Mouse (Mus musculus): ENCODE results near the gene Hist1h1c. TPM values are rescaled to one million over a fixed set of nuclear protein-coding genes. Genes with fewer than 3 reads are reported as not detected.
"Not testable (repeated sequence)": the region's sequence is repeated elsewhere in the genome, so short reads cannot be mapped to it uniquely, and the experiment has no call there.

Gene Hist1h1c
- polyA plus RNA-seq, 1 experiment = 42.4 TPM

DNA sequence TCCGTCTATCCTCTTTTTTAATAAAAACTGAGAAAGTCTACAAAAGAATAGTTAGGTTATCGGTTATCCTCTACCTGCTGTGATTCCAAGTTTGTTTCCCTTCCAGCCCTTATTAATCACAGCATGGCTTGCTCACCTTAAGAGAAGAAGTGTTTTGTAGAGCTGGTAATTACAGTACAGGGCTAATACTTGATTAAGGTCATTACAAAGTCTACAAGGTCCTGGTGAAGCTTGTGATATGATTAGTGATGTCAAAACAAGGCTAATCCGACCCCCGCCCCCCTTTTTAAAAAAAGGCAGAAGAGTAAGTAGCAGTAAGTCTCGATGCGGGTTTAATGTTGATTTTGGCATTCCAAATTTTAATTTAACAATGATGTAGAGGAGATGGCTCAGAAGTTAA is 39.6 kb upstream of the Hist1h1c start:
- TF ChIP-seq CTCF (IDR thresholded peaks at IDR 0.05; ENCODE audit: extremely low read depth, insufficient read depth, low read length) = no peak
- TF ChIP-seq POLR2A (IDR thresholded peaks at IDR 0.05; ENCODE audit: extremely low read depth, insufficient read depth, low read length) = no peak
- no peaks in the 10 kb centered on the region for H3K4me1 ChIP-seq (ENCODE audit: control insufficient read depth, insufficient read depth, low read length)
- H3K4me3 ChIP-seq (ENCODE audit: insufficient read depth, low read length) = no peak overlapping the region
- no peak overlapping the region for H3K27ac ChIP-seq (ENCODE audit: insufficient read depth, low read length)

DNA sequence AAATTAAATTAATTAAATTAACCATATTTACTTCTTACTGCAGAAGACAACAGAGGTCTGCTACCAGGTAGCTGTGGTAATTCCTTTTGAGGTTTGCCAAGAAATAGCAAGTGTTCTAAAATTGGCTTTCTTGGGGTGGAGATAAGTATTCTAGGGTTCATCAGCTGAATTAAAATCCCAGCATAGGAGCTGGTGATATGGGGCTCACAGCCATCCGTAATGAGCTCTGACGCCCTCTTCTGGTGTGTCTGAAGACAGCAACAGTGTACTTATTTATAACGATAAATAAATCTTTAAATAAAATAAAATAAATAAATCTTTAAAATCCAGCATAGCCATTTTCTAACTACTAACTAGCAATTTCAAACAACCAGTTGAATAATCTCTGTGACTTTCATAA is 38.8 kb upstream of the Hist1h1c start:
- no peak overlapping the region for H3K27ac ChIP-seq (ENCODE audit: insufficient read depth, low read length)

DNA sequence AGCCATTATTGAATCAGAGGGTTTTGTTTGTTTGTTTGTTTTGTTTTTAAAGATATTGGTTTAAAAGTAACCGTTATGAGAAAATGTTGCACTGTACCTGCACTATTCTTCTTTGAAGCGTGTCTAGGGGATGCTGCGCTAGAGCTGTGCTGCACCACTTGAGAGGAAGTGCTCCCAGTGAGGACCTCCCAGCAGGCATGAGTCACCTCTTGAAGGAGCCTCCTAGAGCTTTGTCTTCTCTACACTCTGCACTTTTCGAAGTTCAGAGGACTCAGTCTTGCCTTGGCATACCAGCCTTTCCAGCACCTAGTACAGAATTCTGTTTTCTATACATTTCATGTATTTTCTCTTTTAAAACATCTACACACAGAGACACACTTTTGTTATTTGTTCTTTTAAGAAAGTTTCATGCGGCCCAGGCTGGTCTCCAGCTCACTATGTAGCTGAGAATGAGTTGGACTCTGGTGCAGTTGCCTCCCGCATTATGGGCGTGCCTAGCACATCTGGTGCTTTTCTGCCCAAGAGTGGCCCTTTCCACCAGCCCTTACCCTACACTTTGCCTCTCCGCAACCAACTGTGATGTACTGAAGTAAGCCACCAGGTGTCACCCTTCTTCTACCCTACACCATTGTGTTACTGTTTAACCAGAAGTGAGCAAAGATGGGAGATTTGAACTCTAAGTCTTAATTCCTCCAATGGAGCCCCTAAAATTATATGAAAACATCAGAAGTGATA is 37.7 kb upstream of the Hist1h1c start:
- TF ChIP-seq POLR2A (IDR thresholded peaks at IDR 0.05; ENCODE audit: extremely low read depth, insufficient read depth, low read length) (no peak), CTCF (IDR thresholded peaks at IDR 0.05; ENCODE audit: extremely low read depth, insufficient read depth, low read length) (peak; percentile 81)
- Histone ChIP-seq H3K4me1 (ENCODE audit: control insufficient read depth, insufficient read depth, low read length) (no peaks in the 10 kb centered on the region), H3K27ac (ENCODE audit: insufficient read depth, low read length) (no peak overlapping the region), H3K4me3 (ENCODE audit: insufficient read depth, low read length) (no peak overlapping the region)

More for the DNA sequence above, 38.8 kb upstream of the Hist1h1c start:
- no peak for TF ChIP-seq CTCF (IDR thresholded peaks at IDR 0.05; ENCODE audit: extremely low read depth, insufficient read depth, low read length)
- no peak for TF ChIP-seq POLR2A (IDR thresholded peaks at IDR 0.05; ENCODE audit: extremely low read depth, insufficient read depth, low read length)
- Histone ChIP-seq H3K4me3 (ENCODE audit: insufficient read depth, low read length) (no peak overlapping the region), H3K4me1 (ENCODE audit: control insufficient read depth, insufficient read depth, low read length) (no peaks in the 10 kb centered on the region)

DNA sequence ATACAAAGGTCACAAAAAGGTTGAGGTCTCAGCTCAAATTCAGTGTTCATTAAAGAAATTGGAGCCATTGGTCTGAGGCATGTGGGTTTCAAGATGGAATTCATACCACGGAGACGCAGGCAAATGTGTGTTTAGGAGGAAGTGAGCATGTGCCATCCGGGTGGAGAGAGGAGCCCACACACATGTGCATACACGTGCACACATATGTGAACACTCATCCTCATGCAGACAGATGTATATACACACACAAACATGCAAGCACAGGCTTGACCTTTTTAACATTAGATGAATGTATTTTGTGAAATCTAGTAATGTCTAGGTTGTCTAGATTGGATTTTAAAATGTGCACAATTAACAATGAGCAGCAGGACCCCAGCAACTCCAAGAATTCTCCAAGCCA is 36.4 kb upstream of the Hist1h1c start:
- no peaks in the 10 kb centered on the region for H3K4me1 ChIP-seq (ENCODE audit: control insufficient read depth, insufficient read depth, low read length)
- H3K27ac ChIP-seq (ENCODE audit: insufficient read depth, low read length) = no peak overlapping the region
- H3K4me3 ChIP-seq (ENCODE audit: insufficient read depth, low read length) = no peak overlapping the region
- TF ChIP-seq POLR2A (IDR thresholded peaks at IDR 0.05; ENCODE audit: extremely low read depth, insufficient read depth, low read length) (no peak), CTCF (IDR thresholded peaks at IDR 0.05; ENCODE audit: extremely low read depth, insufficient read depth, low read length) (no peak)

DNA sequence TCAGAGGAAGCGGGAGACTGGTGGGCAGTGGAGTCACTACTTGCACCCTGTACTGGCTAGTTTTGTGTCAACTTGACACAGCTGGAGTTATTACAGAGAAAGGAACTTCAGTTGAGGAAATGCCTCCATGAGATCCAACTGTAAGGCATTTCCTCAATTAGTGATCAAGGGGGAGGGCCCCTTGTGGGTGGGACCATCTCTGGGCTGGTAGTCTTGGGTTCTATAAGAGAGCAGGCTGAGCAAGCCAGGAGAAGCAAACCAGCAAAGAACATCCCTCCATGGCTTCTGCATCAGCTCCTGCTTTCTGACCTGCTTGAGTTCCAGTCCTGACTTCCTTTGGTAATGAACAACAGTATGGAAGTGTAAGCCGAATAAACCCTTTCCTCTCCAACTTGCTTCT is 35.8 kb upstream of the Hist1h1c start:
- H3K4me3 ChIP-seq (ENCODE audit: insufficient read depth, low read length); H3K4me1 ChIP-seq (ENCODE audit: control insufficient read depth, insufficient read depth, low read length); H3K27ac ChIP-seq (ENCODE audit: insufficient read depth, low read length): not testable (repeated sequence)

DNA sequence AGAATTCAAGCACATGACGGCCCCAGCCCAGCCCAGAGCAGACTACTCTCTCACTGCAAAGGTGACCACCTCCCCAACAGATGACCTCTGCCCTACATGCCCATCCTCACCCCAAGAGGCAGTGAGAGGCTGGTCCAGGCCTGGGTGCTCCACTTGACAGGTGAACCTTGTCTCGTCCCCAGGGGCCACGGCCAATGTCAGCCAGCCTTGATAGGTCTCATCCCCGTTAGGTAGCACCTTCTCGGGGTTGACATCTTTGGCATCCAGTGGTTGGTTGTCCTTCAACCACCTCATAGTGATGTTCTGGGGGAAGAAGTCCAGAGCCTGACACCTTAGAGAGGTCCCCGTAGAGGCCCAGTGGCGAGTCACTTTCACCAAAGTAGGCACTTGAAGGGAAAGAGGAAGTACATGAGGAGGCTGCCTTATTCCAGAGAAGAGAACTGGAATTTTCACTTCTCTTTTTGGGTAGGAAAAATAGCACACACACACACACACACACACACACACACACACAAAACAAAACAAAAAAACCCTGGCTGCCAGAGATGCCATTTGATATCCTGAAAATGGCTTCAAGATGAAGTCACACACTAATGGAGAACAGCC is 32.8 kb upstream of the Hist1h1c start:
- TF ChIP-seq CTCF (IDR thresholded peaks at IDR 0.05; ENCODE audit: extremely low read depth, insufficient read depth, low read length) (no peak), POLR2A (IDR thresholded peaks at IDR 0.05; ENCODE audit: extremely low read depth, insufficient read depth, low read length) (no peak)
- H3K4me1 ChIP-seq (ENCODE audit: control insufficient read depth, insufficient read depth, low read length) = no peaks in the 10 kb centered on the region
- H3K4me3 ChIP-seq (ENCODE audit: insufficient read depth, low read length) = no peak overlapping the region
- no peak overlapping the region for H3K27ac ChIP-seq (ENCODE audit: insufficient read depth, low read length)

DNA sequence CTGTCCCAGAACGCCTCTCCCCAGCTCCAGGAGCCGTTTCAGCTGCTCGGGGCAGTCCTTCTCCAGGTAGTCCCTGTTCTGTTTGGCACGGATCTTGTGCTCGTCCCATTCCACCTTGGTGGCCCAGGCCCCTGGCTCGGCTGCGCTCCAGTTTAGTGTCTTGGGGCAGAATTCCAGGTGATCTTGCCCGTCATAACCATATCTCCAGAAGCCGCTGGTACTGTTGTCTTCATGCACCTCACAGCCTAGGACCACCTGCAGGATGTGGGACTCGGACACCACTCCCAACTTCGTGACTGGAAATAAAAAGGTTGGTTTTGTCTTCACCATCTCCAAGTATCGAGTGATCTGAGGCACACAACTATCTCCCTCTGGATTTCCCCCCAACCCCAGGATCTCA is 31.8 kb upstream of the Hist1h1c start:
- no peak for TF ChIP-seq CTCF (IDR thresholded peaks at IDR 0.05; ENCODE audit: extremely low read depth, insufficient read depth, low read length)
- no peak for TF ChIP-seq POLR2A (IDR thresholded peaks at IDR 0.05; ENCODE audit: extremely low read depth, insufficient read depth, low read length)
- no peak overlapping the region for H3K27ac ChIP-seq (ENCODE audit: insufficient read depth, low read length)
- no peak overlapping the region for H3K4me3 ChIP-seq (ENCODE audit: insufficient read depth, low read length)
- no peaks in the 10 kb centered on the region for H3K4me1 ChIP-seq (ENCODE audit: control insufficient read depth, insufficient read depth, low read length)

DNA sequence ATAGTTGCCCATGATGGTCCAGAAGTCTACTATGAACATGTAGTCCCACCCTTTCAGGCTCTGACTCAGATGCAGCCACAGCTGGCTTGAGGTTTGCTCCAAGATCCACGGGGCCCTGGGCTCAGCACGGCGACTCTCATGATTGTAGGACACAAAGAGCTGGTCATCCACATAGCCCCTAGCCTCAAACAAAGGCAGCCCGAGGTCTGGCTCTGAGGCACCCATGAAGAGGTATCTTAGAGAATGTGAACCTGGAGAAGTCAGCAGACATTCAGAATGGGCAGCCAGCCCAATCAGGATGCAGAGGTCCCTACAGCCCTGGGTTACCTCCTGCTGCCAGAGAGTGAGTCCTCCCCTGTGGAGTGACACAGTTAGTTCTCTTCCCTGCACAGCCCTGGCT is 30.6 kb upstream of the Hist1h1c start:
- H3K4me1 ChIP-seq (ENCODE audit: control insufficient read depth, insufficient read depth, low read length) = no peaks in the 10 kb centered on the region
- H3K4me3 ChIP-seq (ENCODE audit: insufficient read depth, low read length) = no peak overlapping the region
- H3K27ac ChIP-seq (ENCODE audit: insufficient read depth, low read length) = no peak overlapping the region
- TF ChIP-seq CTCF (IDR thresholded peaks at IDR 0.05; ENCODE audit: extremely low read depth, insufficient read depth, low read length) (no peak), POLR2A (IDR thresholded peaks at IDR 0.05; ENCODE audit: extremely low read depth, insufficient read depth, low read length) (no peak)

DNA sequence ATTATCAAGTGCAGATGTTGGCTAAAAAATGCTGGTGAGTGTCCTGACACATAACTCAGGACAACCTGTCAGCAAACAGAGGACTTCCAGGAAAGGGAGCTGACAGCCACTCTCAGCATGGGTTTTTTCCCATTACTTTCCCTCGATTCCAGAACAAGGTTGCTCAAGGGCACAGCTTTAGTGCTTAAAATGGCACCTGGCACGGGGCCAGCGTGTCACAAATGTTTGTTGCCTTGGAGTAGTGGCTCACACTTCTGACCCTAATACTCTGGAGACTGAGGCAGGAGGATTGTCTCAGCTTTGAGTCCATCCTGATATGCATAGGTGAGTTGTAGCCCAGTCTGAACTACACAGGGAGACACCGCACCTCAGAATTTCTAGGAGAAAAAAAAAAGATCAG is 30.0 kb upstream of the Hist1h1c start:
- H3K4me1 ChIP-seq (ENCODE audit: control insufficient read depth, insufficient read depth, low read length) = no peaks in the 10 kb centered on the region
- TF ChIP-seq POLR2A (IDR thresholded peaks at IDR 0.05; ENCODE audit: extremely low read depth, insufficient read depth, low read length) (no peak), CTCF (IDR thresholded peaks at IDR 0.05; ENCODE audit: extremely low read depth, insufficient read depth, low read length) (no peak)
- H3K4me3 ChIP-seq (ENCODE audit: insufficient read depth, low read length) = no peak overlapping the region
- H3K27ac ChIP-seq (ENCODE audit: insufficient read depth, low read length) = no peak overlapping the region

DNA sequence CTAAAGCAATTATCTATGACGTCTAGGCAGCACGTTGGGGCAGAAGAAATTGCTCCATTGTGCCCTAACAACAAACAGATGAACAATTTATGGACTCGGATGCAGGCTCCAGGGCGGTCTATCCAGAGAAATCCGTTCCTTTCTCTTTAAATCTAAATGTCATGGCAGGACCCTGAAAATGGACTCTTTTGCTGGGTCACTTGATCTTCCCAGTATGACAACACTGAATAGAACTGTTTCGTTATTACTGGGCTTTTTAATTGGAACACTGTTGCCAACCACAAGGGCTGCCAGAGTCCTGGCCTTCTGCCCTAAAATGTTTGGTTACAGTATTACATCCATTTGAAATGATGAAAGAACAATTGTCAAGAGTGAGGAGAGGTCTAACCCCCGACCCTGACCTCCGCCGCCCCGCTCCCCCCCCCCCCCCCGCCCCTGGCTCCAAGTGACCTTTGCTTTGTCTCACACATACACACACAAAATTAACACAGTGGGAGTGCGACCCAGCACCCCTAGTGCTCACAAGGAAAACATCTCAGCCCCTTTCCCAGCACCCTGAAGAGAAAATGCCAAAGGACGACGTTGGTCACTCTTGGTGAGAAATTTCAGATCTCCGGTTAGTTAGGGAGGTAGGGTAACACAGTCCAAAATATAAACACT is 28.8 kb upstream of the Hist1h1c start:
- no peaks in the 10 kb centered on the region for H3K4me1 ChIP-seq (ENCODE audit: control insufficient read depth, insufficient read depth, low read length)
- no peak overlapping the region for H3K27ac ChIP-seq (ENCODE audit: insufficient read depth, low read length)
- TF ChIP-seq CTCF (IDR thresholded peaks at IDR 0.05; ENCODE audit: extremely low read depth, insufficient read depth, low read length) = no peak
- TF ChIP-seq POLR2A (IDR thresholded peaks at IDR 0.05; ENCODE audit: extremely low read depth, insufficient read depth, low read length) = no peak
- H3K4me3 ChIP-seq (ENCODE audit: insufficient read depth, low read length) = peak overlapping the region; percentile 59
